Mouse (Mus musculus) embryonic facial prominence, embryonic 15.5 days (tissue): Measurements from ENCODE around the gene Defb21. TPM values are rescaled to one million over a fixed set of nuclear protein-coding genes. Genes with fewer than 3 reads are reported as not detected.

Experiments used
- ATAC-seq: fragments of 200-750 bp; cut with Nextera tagmentation; 2 replicates; pipeline ENCODE4 v1.8.0; 2017; ENCODE audit warnings: low read depth, moderate TSS enrichment; ENCODE audit not compliant: insufficient number of reproducible peaks, low FRiP score, low TSS enrichment
- H3K27ac ChIP-seq: fragments of 300-500 bp; sonication (generic); replicated peaks from 2 replicates; pipeline ENCODE4 v1.5.1; 2015; ENCODE audit warnings: mild to moderate bottlenecking, inconsistent platforms
- H3K27me3 ChIP-seq: fragments of 300-500 bp; sonication (generic); 2 replicates; pipeline ENCODE4 v1.6.1; 2015; ENCODE audit warnings: inconsistent platforms
- H3K36me3 ChIP-seq: fragments of 300-500 bp; sonication (generic); 2 replicates; pipeline ENCODE4 v1.6.1; 2015; ENCODE audit warnings: mild to moderate bottlenecking, inconsistent platforms
- H3K4me1 ChIP-seq: fragments of 300-500 bp; sonication (generic); 2 replicates; pipeline ENCODE4 v1.6.1; 2015; ENCODE audit warnings: inconsistent platforms
- H3K4me2 ChIP-seq: fragments of 300-500 bp; sonication (generic); replicated peaks from 2 replicates; pipeline ENCODE4 v1.6.1; 2015; ENCODE audit warnings: mild to moderate bottlenecking, inconsistent platforms
- H3K4me3 ChIP-seq: fragments of 300-500 bp; sonication (generic); replicated peaks from 2 replicates; pipeline ENCODE4 v1.5.1; 2015; ENCODE audit warnings: mild to moderate bottlenecking, inconsistent platforms
- H3K9ac ChIP-seq: fragments of 300-500 bp; sonication (generic); 2 replicates; pipeline ENCODE4 v1.6.1; 2015; ENCODE audit warnings: inconsistent platforms
- H3K9me3 ChIP-seq: fragments of 300-500 bp; sonication (generic); replicated peaks from 2 replicates; pipeline ENCODE4 v1.6.1; 2016; ENCODE audit warnings: inconsistent platforms
- WGBS: fragments of 180-500 bp; shearing (Covaris S2); methylation state at CpG from one replicate; pipeline ENCODE4 v1.1.7; 2015; 5-methylcytosine and 5-hydroxymethylcytosine counted together
- polyA plus RNA-seq: library from polyadenylated mRNA; unstranded; fragments of >200 nt; fragmentation: Nextera tagmentation; extraction: Ambion mirVana; gene quantifications from 2 replicates; pipeline ENCODE4 v1.2.1, GENCODE M21; 2015

Defb21 gene
- polyA plus RNA-seq, 1 experiment from 2014 or later, result not detected

GRCm38 (mm10) chr2:152608719-152609118, 36.2 kb downstream of the Defb21 start:
- Histone ChIP-seq H3K4me2 (no peak overlapping the region), H3K36me3 (no peaks in the 10 kb centered on the region), H3K27ac (no peak overlapping the region), H3K4me1 (no peaks in the 10 kb centered on the region), H3K9ac (no peak overlapping the region), H3K4me3 (no peak overlapping the region), H3K27me3 (no peaks in the 10 kb centered on the region), H3K9me3 (no peaks in the 10 kb centered on the region)
- 86% methylated on average over 1 of the region's 1 CpGs for WGBS
- no peak for ATAC-seq

DNA sequence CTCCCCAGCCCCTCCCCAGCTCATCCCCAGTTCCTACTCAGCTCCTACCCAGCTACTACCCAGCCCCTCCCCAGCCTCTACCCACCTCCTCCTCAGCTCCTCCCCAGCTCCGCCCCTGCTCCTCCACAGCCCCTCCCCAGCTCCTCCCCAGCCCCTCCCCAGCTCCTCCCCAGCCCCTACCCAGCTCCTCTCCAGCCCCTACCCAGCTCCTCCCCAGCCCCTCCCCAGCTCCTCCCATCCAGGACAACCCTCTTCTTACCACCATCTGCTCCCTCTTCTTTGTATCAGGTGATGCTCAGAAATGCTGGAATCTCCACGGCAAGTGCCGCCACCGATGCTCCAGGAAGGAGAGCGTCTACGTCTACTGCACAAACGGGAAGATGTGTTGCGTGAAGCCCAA, 39.6 kb downstream of the Defb21 start:
- 36% methylated on average over 7 of the region's 8 CpGs for WGBS
- ATAC-seq, result no peak

DNA sequence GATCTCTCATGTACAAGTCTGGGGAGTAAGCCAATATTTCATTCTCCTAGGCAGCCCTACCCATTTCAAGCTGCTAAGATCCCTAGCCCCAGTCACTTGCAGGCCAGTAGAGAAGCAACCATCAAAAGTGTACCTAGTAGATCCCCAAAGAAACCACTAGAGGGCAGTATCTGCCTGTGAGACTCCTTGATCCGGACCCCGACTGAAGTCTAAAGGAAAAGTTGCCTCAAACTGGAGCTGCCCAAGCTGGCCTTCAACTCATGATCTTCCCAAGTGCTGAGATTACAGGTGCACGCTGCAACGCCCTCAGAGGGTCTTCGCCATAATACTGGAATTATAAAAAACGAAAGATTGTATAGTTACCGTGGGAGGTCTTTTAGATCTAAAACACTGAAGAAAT, 43.0 kb downstream of the Defb21 start:
- ATAC-seq, result no peak; the same call in 1 of the 2 replicates
- 9% methylated on average over 7 of the region's 7 CpGs for WGBS
- H3K36me3 ChIP-seq, result no peaks in the 10 kb centered on the region
- no peaks in the 10 kb centered on the region for H3K9me3 ChIP-seq
- H3K4me1 ChIP-seq, result 0 out of 2 replicates have a peak, but pooled peaks cover under 1% of the 10 kb centered on the region
- H3K27me3 ChIP-seq, result no peaks in the 10 kb centered on the region
- no peak overlapping the region for H3K9ac ChIP-seq
- H3K27ac ChIP-seq, result no peak overlapping the region
- H3K4me3 ChIP-seq, result no peak overlapping the region
- H3K4me2 ChIP-seq, result no peak overlapping the region

More for the DNA sequence above, 39.6 kb downstream of the Defb21 start:
- Histone ChIP-seq H3K36me3 (no peaks in the 10 kb centered on the region), H3K4me1 (no peaks in the 10 kb centered on the region), H3K9ac (no peak overlapping the region), H3K4me2 (no peak overlapping the region), H3K27me3 (no peaks in the 10 kb centered on the region), H3K27ac (no peak overlapping the region), H3K9me3 (no peaks in the 10 kb centered on the region), H3K4me3 (no peak overlapping the region)

DNA sequence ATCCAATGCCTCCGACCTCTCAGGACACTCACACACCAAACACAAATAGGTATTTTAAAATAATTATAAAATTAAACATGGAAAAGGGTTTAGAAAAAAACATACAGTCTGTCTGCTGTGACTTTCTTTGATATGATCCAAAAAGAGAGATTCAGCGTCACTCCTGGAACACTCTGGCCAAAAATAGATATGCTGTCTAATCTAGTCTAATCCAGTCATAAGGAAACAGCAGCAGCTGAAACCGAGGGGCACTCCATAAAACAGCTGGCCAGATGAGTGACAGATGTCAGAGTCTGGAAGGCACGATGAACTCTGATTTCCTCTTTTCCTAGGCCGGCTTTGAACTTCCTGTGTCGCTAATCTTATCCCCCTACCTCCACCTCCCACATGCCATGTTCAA, 43.9 kb downstream of the Defb21 start:
- no peak for ATAC-seq
- Histone ChIP-seq H3K4me2 (no peak overlapping the region), H3K27me3 (no peaks in the 10 kb centered on the region), H3K36me3 (no peaks in the 10 kb centered on the region), H3K9ac (no peak overlapping the region), H3K9me3 (no peaks in the 10 kb centered on the region), H3K27ac (no peak overlapping the region), H3K4me1 (0 out of 2 replicates have a peak, but pooled peaks cover 6% of the 10 kb centered on the region), H3K4me3 (no peak overlapping the region)
- WGBS, result 65% methylated on average over 6 of the region's 6 CpGs

DNA sequence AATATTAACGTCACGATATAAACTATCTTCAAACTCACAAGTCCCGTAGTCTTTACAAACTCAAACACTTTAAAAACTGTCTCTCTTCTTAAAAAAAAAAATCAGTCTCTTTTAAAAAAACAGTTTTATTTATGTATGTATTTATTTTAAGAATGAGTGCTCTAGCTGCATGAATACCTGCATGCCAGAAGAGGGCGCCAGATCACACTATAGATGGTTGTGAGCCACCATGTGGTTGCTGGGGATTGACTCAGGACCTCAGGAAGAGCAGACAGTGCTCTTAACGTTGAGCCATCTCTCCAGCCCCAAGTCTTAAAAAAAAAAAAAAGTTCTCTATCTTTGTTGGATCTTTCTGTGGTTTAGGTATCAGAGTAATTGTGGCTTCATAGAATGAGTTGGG, 44.8 kb downstream of the Defb21 start:
- Histone ChIP-seq H3K9me3 (no peaks in the 10 kb centered on the region), H3K4me2 (no peak overlapping the region), H3K36me3 (no peaks in the 10 kb centered on the region), H3K4me1 (0 out of 2 replicates have a peak, but pooled peaks cover 6% of the 10 kb centered on the region), H3K4me3 (no peak overlapping the region), H3K27ac (no peak overlapping the region), H3K27me3 (no peaks in the 10 kb centered on the region), H3K9ac (no peak overlapping the region)
- ATAC-seq, result no peak
- 60% methylated on average over 5 of the region's 5 CpGs for WGBS

GRCm38 (mm10) chr2:152620367-152621134, 48.0 kb downstream of the Defb21 start:
- H3K9me3 ChIP-seq, result no peaks in the 10 kb centered on the region
- no peak overlapping the region for H3K4me2 ChIP-seq
- H3K36me3 ChIP-seq, result no peaks in the 10 kb centered on the region
- H3K27ac ChIP-seq, result no peak overlapping the region
- H3K27me3 ChIP-seq, result peaks cover 4% of the 10 kb centered on the region; the same call in 1 of the 2 replicates
- 0 out of 2 replicates have a peak, but pooled peaks cover 6% of the 10 kb centered on the region for H3K4me1 ChIP-seq
- no peak for ATAC-seq
- H3K9ac ChIP-seq, result no peak overlapping the region
- 48% methylated on average over 9 of the region's 9 CpGs for WGBS
- H3K4me3 ChIP-seq, result no peak overlapping the region

DNA sequence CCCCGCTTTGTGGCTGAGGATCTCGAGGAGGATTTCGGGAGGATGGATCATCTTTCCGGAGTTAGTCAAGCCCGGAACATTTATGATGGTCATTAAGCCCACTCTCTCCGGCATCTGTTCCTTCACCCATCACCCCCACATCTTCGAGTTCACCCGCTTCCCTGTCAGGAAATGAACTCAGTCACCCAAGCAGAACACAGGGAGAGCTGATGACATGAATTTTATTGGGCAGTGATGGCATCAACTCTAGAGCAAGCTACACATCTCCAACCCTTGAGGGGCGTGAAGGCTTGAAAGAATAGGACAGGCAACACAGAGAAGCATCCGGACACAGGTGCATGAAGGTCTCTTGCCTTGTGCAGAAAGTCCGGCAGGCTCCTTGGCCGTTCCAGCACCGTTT, 49.6 kb downstream of the Defb21 start:
- no peak overlapping the region for H3K4me2 ChIP-seq
- H3K27ac ChIP-seq, result no peak overlapping the region
- no peaks in the 10 kb centered on the region for H3K9me3 ChIP-seq
- WGBS, result 83% methylated on average over 13 of the region's 13 CpGs
- no peaks in the 10 kb centered on the region for H3K36me3 ChIP-seq
- peaks cover 14% of the 10 kb centered on the region for H3K4me1 ChIP-seq
- no peak for ATAC-seq
- peaks cover 19% of the 10 kb centered on the region for H3K27me3 ChIP-seq
- no peak overlapping the region for H3K9ac ChIP-seq
- no peak overlapping the region for H3K4me3 ChIP-seq

GRCm38 (mm10) chr2:152622953-152623352, 50.4 kb downstream of the Defb21 start, which contains the start of gene Defb25:
Gene Defb25 (minus strand): TSS chr2:152623053.
- H3K36me3 ChIP-seq, result no peaks in the 10 kb centered on the region
- no peaks in the 10 kb centered on the region for H3K9me3 ChIP-seq
- H3K4me1 ChIP-seq, result peaks cover 19% of the 10 kb centered on the region
- 72% methylated on average over 7 of the region's 7 CpGs for WGBS
- ATAC-seq, result no peak
- no peak within 1 kb of the TSS for H3K27ac ChIP-seq
- no peak within 1 kb of the TSS for H3K4me2 ChIP-seq
- H3K27me3 ChIP-seq, result peaks cover 26% of the 10 kb centered on the region
- no peak within 1 kb of the TSS for H3K9ac ChIP-seq
- no peak within 1 kb of the TSS for H3K4me3 ChIP-seq

Other genes starting within 250 kb of the Defb21 start
- 91.3 and 94.1 TPM in 2 replicates for gene Rbck1, start 240.1 kb upstream of the Defb21 start, polyA plus RNA-seq
- 3.9 and 6.5 TPM in 2 replicates for gene Trib3, start 228.7 kb upstream of the Defb21 start, polyA plus RNA-seq
- 1.0 and 1.3 TPM in 2 replicates for gene Nrsn2, start 196.1 kb upstream of the Defb21 start, polyA plus RNA-seq
- 7.7 and 7.9 TPM in 2 replicates for gene Sox12, start 174.7 kb upstream of the Defb21 start, polyA plus RNA-seq
- gene Zcchc3, start 157.7 kb upstream of the Defb21 start, polyA plus RNA-seq, result 37.5 and 40.1 TPM in 2 replicates
- gene 6820408C15Rik, start 157.2 kb upstream of the Defb21 start, polyA plus RNA-seq, result 9.4 and 15.2 TPM in 2 replicates
- gene Defb23, start 108.1 kb upstream of the Defb21 start, polyA plus RNA-seq, result not detected in 2 replicates
- gene Defb20, start 95.7 kb upstream of the Defb21 start, polyA plus RNA-seq, result not detected in 2 replicates
- gene Defb22, start 82.6 kb upstream of the Defb21 start, polyA plus RNA-seq, result not detected in 2 replicates
- not detected in 2 replicates for gene Defb26, start 61.1 kb upstream of the Defb21 start, polyA plus RNA-seq
- not detected in 2 replicates for gene Defb28, start 54.5 kb upstream of the Defb21 start, polyA plus RNA-seq
- not detected in 2 replicates for gene Defb29, start 32.6 kb upstream of the Defb21 start, polyA plus RNA-seq
- not detected in 2 replicates for gene Gm17416, start 3.4 kb upstream of the Defb21 start, polyA plus RNA-seq
- not detected in 2 replicates for gene Defb19, start 7.6 kb downstream of the Defb21 start, polyA plus RNA-seq
- not detected in 2 replicates for gene Defb45, start 26.7 kb downstream of the Defb21 start, polyA plus RNA-seq
- not detected in 2 replicates for gene Defb36, start 31.6 kb downstream of the Defb21 start, polyA plus RNA-seq
- 1.5 and 3.4 TPM in 2 replicates for gene Defb25, start 50.3 kb downstream of the Defb21 start, polyA plus RNA-seq
- 5.0 and 5.3 TPM in 2 replicates for gene Rem1, start 54.2 kb downstream of the Defb21 start, polyA plus RNA-seq
- 130 and 137 TPM in 2 replicates for gene H13, start 96.7 kb downstream of the Defb21 start, polyA plus RNA-seq
- gene Mcts2, start 114.3 kb downstream of the Defb21 start, polyA plus RNA-seq, result 24.7 and 27.3 TPM in 2 replicates
- 142 and 160 TPM in 2 replicates for gene Id1, start 163.5 kb downstream of the Defb21 start, polyA plus RNA-seq
- 37.7 and 37.9 TPM in 2 replicates for gene Cox4i2, start 181.4 kb downstream of the Defb21 start, polyA plus RNA-seq